In genomic region chr8:11221353-11221752, GRCm38 (mm10) we compare ENCODE assay signal across 28 mouse cellular contexts.
DNase-seq lines count a peak whose midpoint lies in the region; ATAC-seq and TF ChIP-seq lines count a peak whose summit lies in the region.
"Had no signal": no experiment of that assay in that cellular context is flagged by ENCODE, and none has a peak within 500 bp of the region (broad histone marks: within the 10 kb centered on the region; RNA-seq: fewer than 3 reads in every experiment).

No protein-coding gene starts in this region.

- H3K27me3 ChIP-seq in kidney, embryonic 16.5 days (ENCODE audit: insufficient read depth, low read length): no peaks in the 10 kb centered on the region
- H3K27me3 ChIP-seq in kidney, postnatal 0 days (ENCODE audit: insufficient read depth, low read length): no peaks in the 10 kb centered on the region
- H3K27me3 ChIP-seq in kidney, embryonic 14.5 days (ENCODE audit: control insufficient read depth, insufficient read depth, low read length): no peaks in the 10 kb centered on the region
- H3K27me3 ChIP-seq: embryonic facial prominence, embryonic 13.5 days; forebrain, embryonic 13.5 days; hindbrain, embryonic 12.5 days; hindbrain, embryonic 15.5 days; Patski had no signal

- H3K4me3 ChIP-seq in kidney, embryonic 16.5 days (ENCODE audit: low read length): no peak overlapping the region
- no peak overlapping the region for H3K4me3 ChIP-seq in kidney, postnatal 0 days (replicated peaks; ENCODE audit: low read depth, low read length)
- no peak overlapping the region for H3K4me3 ChIP-seq in kidney, embryonic 14.5 days (ENCODE audit: low read length)
- H3K4me3 ChIP-seq: embryonic facial prominence, embryonic 10.5 days; embryonic facial prominence, embryonic 13.5 days; erythroblast, embryonic 14.5 days; forebrain, embryonic 10.5 days; forebrain, embryonic 13.5 days; hindbrain, embryonic 12.5 days; hindbrain, embryonic 15.5 days had no signal

- peak; percentile 40 for DNase-seq in kidney, adult 11 months
- no peak for DNase-seq in kidney, postnatal 0 days (ENCODE audit: low spot score)
- DNase-seq in fat pad, adult 2 months (ENCODE audit: extremely low read depth, low read depth, low spot score): peak; percentile 50
- DNase-seq in spleen, postnatal 4 days (ENCODE audit: low spot score in 2 of 2): no peak
- DNase-seq: adrenal gland, adult 2 months; adrenal gland, postnatal 14 days; B cell, adult 2 months; cerebellum, adult 11 months; cerebellum, adult 2 months; cerebellum, adult 9-11 months; cerebellum, postnatal 36 days; embryo, embryonic 11 days; gastrocnemius, postnatal 10 days; gastrocnemius, postnatal 36 days; heart, adult 11 months had no signal

- TF ChIP-seq CTCF in kidney, postnatal 0 days (IDR thresholded peaks at IDR 0.05; ENCODE audit: low read depth): no peak

- H3K36me3 ChIP-seq in kidney, embryonic 16.5 days (ENCODE audit: insufficient read depth, low read length): peaks cover 88% of the 10 kb centered on the region
- peaks cover 86% of the 10 kb centered on the region for H3K36me3 ChIP-seq in kidney, postnatal 0 days (ENCODE audit: insufficient read depth, low read length)
- H3K36me3 ChIP-seq in kidney, embryonic 14.5 days (ENCODE audit: control insufficient read depth, insufficient read depth, low read length): peaks cover 97% of the 10 kb centered on the region
- H3K36me3 ChIP-seq: G1E; hindbrain, embryonic 15.5 days had no signal

- no peak overlapping the region for H3K27ac ChIP-seq in kidney, embryonic 16.5 days (ENCODE audit: low read length)
- H3K27ac ChIP-seq in kidney, postnatal 0 days: no peak overlapping the region
- H3K27ac ChIP-seq in kidney, embryonic 14.5 days (ENCODE audit: low read depth, low read length): no peak overlapping the region
- H3K27ac ChIP-seq: embryonic facial prominence, embryonic 10.5 days; embryonic facial prominence, embryonic 13.5 days; forebrain, embryonic 10.5 days; forebrain, embryonic 13.5 days; hindbrain, embryonic 12.5 days; hindbrain, embryonic 15.5 days had no signal

- no peaks in the 10 kb centered on the region for H3K9me3 ChIP-seq in kidney, embryonic 16.5 days (ENCODE audit: low read length)
- H3K9me3 ChIP-seq in kidney, postnatal 0 days (replicated peaks; ENCODE audit: low read length): no peaks in the 10 kb centered on the region
- H3K9me3 ChIP-seq in kidney, embryonic 14.5 days (ENCODE audit: control insufficient read depth, low read length): no peaks in the 10 kb centered on the region
- H3K9me3 ChIP-seq: embryonic facial prominence, embryonic 10.5 days; embryonic facial prominence, embryonic 13.5 days; forebrain, embryonic 10.5 days; forebrain, embryonic 13.5 days; G1E; hindbrain, embryonic 12.5 days; hindbrain, embryonic 15.5 days had no signal

- H3K4me1 ChIP-seq in kidney, embryonic 16.5 days (ENCODE audit: insufficient read depth, low read length): no peaks in the 10 kb centered on the region
- no peaks in the 10 kb centered on the region for H3K4me1 ChIP-seq in kidney, postnatal 0 days (replicated peaks; ENCODE audit: insufficient read depth, low read length)
- H3K4me1 ChIP-seq in kidney, embryonic 14.5 days (ENCODE audit: control insufficient read depth, insufficient read depth, low read length): no peaks in the 10 kb centered on the region
- H3K4me1 ChIP-seq: embryonic facial prominence, embryonic 10.5 days; embryonic facial prominence, embryonic 13.5 days; forebrain, embryonic 10.5 days; hindbrain, embryonic 12.5 days; hindbrain, embryonic 15.5 days had no signal

- 85% methylated on average over 5 of the region's 5 CpGs for WGBS in kidney, embryonic 16.5 days
- 89% methylated on average over 5 of the region's 5 CpGs for WGBS in kidney, postnatal 0 days
- 90% methylated on average over 5 of the region's 5 CpGs for WGBS in kidney, embryonic 14.5 days

- no peak for ATAC-seq in kidney, embryonic 16.5 days (ENCODE audit: low FRiP score, low TSS enrichment)
- ATAC-seq in kidney, postnatal 0 days (replicated peaks; ENCODE audit: low FRiP score, low read depth): peak; percentile 40; the same call in 1 of the 2 replicates
- ATAC-seq in kidney, embryonic 14.5 days (ENCODE audit: low FRiP score, low TSS enrichment): no peak
- ATAC-seq: forebrain, embryonic 13.5 days; forebrain, embryonic 16.5 days; Patski had no signal

- no peak overlapping the region for H3K9ac ChIP-seq in kidney, embryonic 16.5 days (replicated peaks; ENCODE audit: low read length)
- H3K9ac ChIP-seq in kidney, postnatal 0 days (ENCODE audit: low read depth, low read length): no peak overlapping the region
- no peak overlapping the region for H3K9ac ChIP-seq in kidney, embryonic 14.5 days (ENCODE audit: low read depth, low read length)
- H3K9ac ChIP-seq: embryonic facial prominence, embryonic 13.5 days; forebrain, embryonic 13.5 days; hindbrain, embryonic 12.5 days; hindbrain, embryonic 15.5 days had no signal

- H3K4me2 ChIP-seq in kidney, embryonic 16.5 days (replicated peaks; ENCODE audit: low read depth, low read length): no peak overlapping the region
- no peak overlapping the region for H3K4me2 ChIP-seq in kidney, postnatal 0 days (ENCODE audit: low read length)
- H3K4me2 ChIP-seq in kidney, embryonic 14.5 days (replicated peaks; ENCODE audit: low read depth, low read length): no peak overlapping the region
- H3K4me2 ChIP-seq: embryonic facial prominence, embryonic 13.5 days; forebrain, embryonic 13.5 days; heart, embryonic 11.5 days; hindbrain, embryonic 12.5 days; hindbrain, embryonic 15.5 days had no signal

Comparison
In these comparisons a context has a peak if more than half of its experiments do, and no peak if none do; other contexts are left out.
1. DNase-seq: peak in kidney, adult 11 months (single experiment) and fat pad, adult 2 months (single experiment); none in kidney, postnatal 0 days (single experiment) and spleen, postnatal 4 days (0 of 2).